Mouse (Mus musculus): ENCODE results near the gene Acaa1a.

DNA sequence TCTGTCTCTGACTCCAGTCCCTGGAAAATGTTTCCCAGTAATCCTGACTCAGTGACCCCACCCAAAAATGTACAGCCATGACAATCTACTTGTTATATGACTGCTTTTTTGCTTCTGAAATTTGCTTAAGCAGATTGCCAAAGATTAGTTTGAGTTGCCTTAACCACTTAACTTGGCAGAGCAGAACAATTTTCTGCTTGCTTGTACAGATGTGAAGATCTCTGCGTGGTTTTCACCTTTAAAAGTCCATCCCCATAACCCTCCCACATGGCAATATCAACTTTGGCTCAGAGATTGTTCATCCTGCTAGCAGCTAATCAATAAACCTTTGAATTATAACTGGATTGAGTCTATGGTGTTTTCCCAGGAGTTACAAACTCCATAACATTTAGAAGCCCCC, 30.4 kb upstream of the Acaa1a start:
- no peak for TF ChIP-seq POLR2A (IDR thresholded peaks at IDR 0.05; ENCODE audit: control insufficient read depth, extremely low read depth, insufficient read depth, low read length, poor library complexity)
- no peak for TF ChIP-seq CTCF (IDR thresholded peaks at IDR 0.05; ENCODE audit: borderline replicate concordance, control insufficient read depth, extremely low read depth, insufficient read depth, low read length, poor library complexity)

Measured in thymus, adult 2 months (tissue).